Mouse (Mus musculus): ENCODE data around the gene Hoxd12. TPM values are rescaled to one million over a fixed set of nuclear protein-coding genes. Genes with fewer than 3 reads are reported as not detected.

Hoxd12 gene
- polyA plus RNA-seq, 1 experiment: not detected

- H3K4me3 ChIP-seq (ENCODE audit: insufficient read depth, poor library complexity, severe bottlenecking): no peak overlapping the region
- H3ac ChIP-seq (ENCODE audit: control insufficient read depth, insufficient read length, low read depth): no peak overlapping the region
- peaks cover 47% of the 10 kb centered on the region for H3K27me3 ChIP-seq (ENCODE audit: control insufficient read depth, insufficient read depth, insufficient read length)
- no peak for TF ChIP-seq MYOG (IDR thresholded peaks at IDR 0.05; ENCODE audit: control insufficient read depth, extremely low read depth, insufficient read length)
- no peak for TF ChIP-seq CTCF (IDR thresholded peaks at IDR 0.05; ENCODE audit: control insufficient read depth, insufficient read depth, insufficient read length)
- no peak for TF ChIP-seq USF1 (IDR thresholded peaks at IDR 0.05; ENCODE audit: low read depth)
- no peak for TF ChIP-seq FOSL1 (IDR thresholded peaks at IDR 0.05; ENCODE audit: insufficient read depth, low read length, poor library complexity, severe bottlenecking)
- TF ChIP-seq MYOD1 (IDR thresholded peaks at IDR 0.05; ENCODE audit: control insufficient read depth, insufficient read length, low read depth): no peak
- no peak for TF ChIP-seq MAX (IDR thresholded peaks at IDR 0.05)
- no peak for TF ChIP-seq CEBPB (IDR thresholded peaks at IDR 0.05; ENCODE audit: low read depth)
- no peaks in the 10 kb centered on the region for H3K79me2 ChIP-seq (ENCODE audit: control insufficient read depth, insufficient read depth)
- no peaks in the 10 kb centered on the region for H3K79me3 ChIP-seq (ENCODE audit: low read depth)
- no peaks in the 10 kb centered on the region for H3K36me3 ChIP-seq (ENCODE audit: control insufficient read depth, insufficient read depth)
These were observed 18.2 kb upstream of the Hoxd12 start for GRCm38 (mm10) chr2:74656632-74657021.

GRCm38 (mm10) chr2:74657251-74658023 is 17.4 kb upstream of the Hoxd12 start:
- Histone ChIP-seq H3K27me3 (ENCODE audit: control insufficient read depth, insufficient read depth, insufficient read length) (peaks cover 48% of the 10 kb centered on the region), H3K79me2 (ENCODE audit: control insufficient read depth, insufficient read depth) (no peaks in the 10 kb centered on the region), H3K79me3 (ENCODE audit: low read depth) (no peaks in the 10 kb centered on the region), H3ac (ENCODE audit: control insufficient read depth, insufficient read length, low read depth) (no peak overlapping the region), H3K4me3 (ENCODE audit: insufficient read depth, poor library complexity, severe bottlenecking) (no peak overlapping the region), H3K36me3 (ENCODE audit: control insufficient read depth, insufficient read depth) (no peaks in the 10 kb centered on the region)
- TF ChIP-seq CTCF (IDR thresholded peaks at IDR 0.05; ENCODE audit: control insufficient read depth, insufficient read depth, insufficient read length) (no peak), CEBPB (IDR thresholded peaks at IDR 0.05; ENCODE audit: low read depth) (no peak), MYOD1 (IDR thresholded peaks at IDR 0.05; ENCODE audit: control insufficient read depth, insufficient read length, low read depth) (no peak), MYOG (IDR thresholded peaks at IDR 0.05; ENCODE audit: control insufficient read depth, extremely low read depth, insufficient read length) (no peak), FOSL1 (IDR thresholded peaks at IDR 0.05; ENCODE audit: insufficient read depth, low read length, poor library complexity, severe bottlenecking) (no peak), MAX (IDR thresholded peaks at IDR 0.05) (no peak), USF1 (IDR thresholded peaks at IDR 0.05; ENCODE audit: low read depth) (no peak)

GRCm38 (mm10) chr2:74658024-74658666 is 16.7 kb upstream of the Hoxd12 start:
- Histone ChIP-seq H3K79me2 (ENCODE audit: control insufficient read depth, insufficient read depth) (no peaks in the 10 kb centered on the region), H3K79me3 (ENCODE audit: low read depth) (no peaks in the 10 kb centered on the region), H3ac (ENCODE audit: control insufficient read depth, insufficient read length, low read depth) (no peak overlapping the region), H3K36me3 (ENCODE audit: control insufficient read depth, insufficient read depth) (no peaks in the 10 kb centered on the region), H3K27me3 (ENCODE audit: control insufficient read depth, insufficient read depth, insufficient read length) (peaks cover 50% of the 10 kb centered on the region), H3K4me3 (ENCODE audit: insufficient read depth, poor library complexity, severe bottlenecking) (no peak overlapping the region)
- TF ChIP-seq CEBPB (IDR thresholded peaks at IDR 0.05; ENCODE audit: low read depth) (no peak), FOSL1 (IDR thresholded peaks at IDR 0.05; ENCODE audit: insufficient read depth, low read length, poor library complexity, severe bottlenecking) (no peak), MYOD1 (IDR thresholded peaks at IDR 0.05; ENCODE audit: control insufficient read depth, insufficient read length, low read depth) (no peak), CTCF (IDR thresholded peaks at IDR 0.05; ENCODE audit: control insufficient read depth, insufficient read depth, insufficient read length) (no peak), USF1 (IDR thresholded peaks at IDR 0.05; ENCODE audit: low read depth) (no peak), MAX (IDR thresholded peaks at IDR 0.05) (no peak)

GRCm38 (mm10) chr2:74658667-74659371 is 16.0 kb upstream of the Hoxd12 start:
- no peaks in the 10 kb centered on the region for H3K79me2 ChIP-seq (ENCODE audit: control insufficient read depth, insufficient read depth)
- no peaks in the 10 kb centered on the region for H3K36me3 ChIP-seq (ENCODE audit: control insufficient read depth, insufficient read depth)
- no peak overlapping the region for H3K4me3 ChIP-seq (ENCODE audit: insufficient read depth, poor library complexity, severe bottlenecking)
- H3K79me3 ChIP-seq (ENCODE audit: low read depth): no peaks in the 10 kb centered on the region
- no peak overlapping the region for H3ac ChIP-seq (ENCODE audit: control insufficient read depth, insufficient read length, low read depth)
- H3K27me3 ChIP-seq (ENCODE audit: control insufficient read depth, insufficient read depth, insufficient read length): peaks cover 52% of the 10 kb centered on the region
- TF ChIP-seq MYOD1 (IDR thresholded peaks at IDR 0.05; ENCODE audit: control insufficient read depth, insufficient read length, low read depth): no peak
- TF ChIP-seq MYOG (IDR thresholded peaks at IDR 0.05; ENCODE audit: control insufficient read depth, extremely low read depth, insufficient read length): no peak
- no peak for TF ChIP-seq FOSL1 (IDR thresholded peaks at IDR 0.05; ENCODE audit: insufficient read depth, low read length, poor library complexity, severe bottlenecking)
- no peak for TF ChIP-seq MAX (IDR thresholded peaks at IDR 0.05)
- no peak for TF ChIP-seq CEBPB (IDR thresholded peaks at IDR 0.05; ENCODE audit: low read depth)
- no peak for TF ChIP-seq USF1 (IDR thresholded peaks at IDR 0.05; ENCODE audit: low read depth)
- TF ChIP-seq CTCF (IDR thresholded peaks at IDR 0.05; ENCODE audit: control insufficient read depth, insufficient read depth, insufficient read length): no peak

- peaks cover 52% of the 10 kb centered on the region for H3K27me3 ChIP-seq (ENCODE audit: control insufficient read depth, insufficient read depth, insufficient read length)
- no peaks in the 10 kb centered on the region for H3K79me3 ChIP-seq (ENCODE audit: low read depth)
- H3K4me3 ChIP-seq (ENCODE audit: insufficient read depth, poor library complexity, severe bottlenecking): no peak within 1 kb of the TSS
- H3K36me3 ChIP-seq (ENCODE audit: control insufficient read depth, insufficient read depth): no peaks in the 10 kb centered on the region
- no peaks in the 10 kb centered on the region for H3K79me2 ChIP-seq (ENCODE audit: control insufficient read depth, insufficient read depth)
- TF ChIP-seq MYOD1 (IDR thresholded peaks at IDR 0.05; ENCODE audit: control insufficient read depth, insufficient read length, low read depth): no peak
- no peak for TF ChIP-seq MYOG (IDR thresholded peaks at IDR 0.05; ENCODE audit: control insufficient read depth, extremely low read depth, insufficient read length)
- TF ChIP-seq CTCF (IDR thresholded peaks at IDR 0.05; ENCODE audit: control insufficient read depth, insufficient read depth, insufficient read length): no peak
- no peak for TF ChIP-seq CEBPB (IDR thresholded peaks at IDR 0.05; ENCODE audit: low read depth)
- no peak for TF ChIP-seq USF1 (IDR thresholded peaks at IDR 0.05; ENCODE audit: low read depth)
- no peak for TF ChIP-seq FOSL1 (IDR thresholded peaks at IDR 0.05; ENCODE audit: insufficient read depth, low read length, poor library complexity, severe bottlenecking)
- TF ChIP-seq MAX (IDR thresholded peaks at IDR 0.05): no peak
- no peak within 1 kb of the TSS for H3ac ChIP-seq (ENCODE audit: control insufficient read depth, insufficient read length, low read depth)
These were observed 15.3 kb upstream of the Hoxd12 start, which contains the start of gene Evx2 for GRCm38 (mm10) chr2:74659507-74660005. Evx2 (minus strand) TSS chr2:74659557.
